Mouse (Mus musculus) liver, embryonic 11.5 days (tissue): ENCODE measurements around the gene Arhgap6. TPM values are rescaled to one million over a fixed set of nuclear protein-coding genes. Genes with fewer than 3 reads are reported as not detected.

ENCODE experiments used
- ATAC-seq: fragments of 200-750 bp; cut with Nextera tagmentation; replicated peaks from 2 replicates; pipeline ENCODE4 v1.8.0; 2017; ENCODE audit warnings: moderate number of reproducible peaks, mild to moderate bottlenecking, moderate TSS enrichment, moderate library complexity; ENCODE audit not compliant: low FRiP score
- DNase-seq: peaks from one replicate; pipeline ENCODE4 v3.0.0-alpha.2; 2017; ENCODE audit warnings: low spot score
- H3K27ac ChIP-seq: fragments of 300-500 bp; sonication (generic); 2 replicates; pipeline ENCODE4 v1.5.1; 2014; ENCODE audit warnings: mild to moderate bottlenecking, low read depth, low read length, control low read depth
- H3K27me3 ChIP-seq: fragments of 300-500 bp; sonication (generic); replicated peaks from 2 replicates; pipeline ENCODE4 v1.6.1; 2014; ENCODE audit warnings: low read length, mixed read lengths; ENCODE audit not compliant: control insufficient read depth, insufficient read depth
- H3K36me3 ChIP-seq: fragments of 300-500 bp; sonication (generic); 2 replicates; pipeline ENCODE4 v1.6.1; 2014; ENCODE audit warnings: mild to moderate bottlenecking, low read length, moderate library complexity, mixed read lengths; ENCODE audit not compliant: control insufficient read depth, insufficient read depth
- H3K4me1 ChIP-seq: fragments of 300-500 bp; sonication (generic); replicated peaks from 2 replicates; pipeline ENCODE4 v1.6.1; 2014; ENCODE audit warnings: low read length, mixed read lengths; ENCODE audit not compliant: control insufficient read depth, insufficient read depth
- H3K4me2 ChIP-seq: fragments of 300-500 bp; sonication (generic); 2 replicates; pipeline ENCODE4 v1.6.1; 2014; ENCODE audit warnings: mild to moderate bottlenecking, control low read depth, moderate library complexity
- H3K4me3 ChIP-seq: fragments of 300-500 bp; sonication (generic); 2 replicates; pipeline ENCODE4 v1.5.1; 2014; ENCODE audit warnings: low read depth, low read length, control low read depth
- H3K9ac ChIP-seq: fragments of 300-500 bp; sonication (generic); 2 replicates; pipeline ENCODE4 v1.6.1; 2014; ENCODE audit warnings: low read depth, low read length, control low read depth
- H3K9me3 ChIP-seq: fragments of 300-500 bp; sonication (generic); 2 replicates; pipeline ENCODE4 v1.6.1; 2016; ENCODE audit warnings: low read length, inconsistent platforms, mixed read lengths; ENCODE audit not compliant: control insufficient read depth
- whole genome bisulfite sequencing: fragments of 180-500 bp; shearing (Covaris S2); extraction: QIAGEN DNeasy Blood & Tissue Kit; methylation state at CpG from one replicate; pipeline ENCODE4 v1.1.7; 2014; 5-methylcytosine and 5-hydroxymethylcytosine counted together
- polyA plus RNA-seq: library from polyadenylated mRNA; unstranded; fragments of >200 nt; fragmentation: Nextera tagmentation; extraction: Ambion mirVana; gene quantifications from 2 replicates; pipeline ENCODE4 v1.2.1, GENCODE M21; 2014

Gene Arhgap6
- polyA plus RNA-seq, 1 experiment from 2014 or later: 9.7 TPM

GRCm38 (mm10) chrX:168937941-168938340 lies 143.0 kb downstream of the Arhgap6 start:
- Histone ChIP-seq H3K36me3 (no peaks in the 10 kb centered on the region), H3K27ac (no peak overlapping the region), H3K27me3 (no peaks in the 10 kb centered on the region), H3K4me3 (no peak overlapping the region), H3K9ac (no peak overlapping the region), H3K4me1 (no peaks in the 10 kb centered on the region), H3K4me2 (no peak overlapping the region), H3K9me3 (no peaks in the 10 kb centered on the region)
- WGBS: 31% methylated on average over 4 of the region's 4 CpGs
- ATAC-seq: no peak
- no peak for DNase-seq

DNA sequence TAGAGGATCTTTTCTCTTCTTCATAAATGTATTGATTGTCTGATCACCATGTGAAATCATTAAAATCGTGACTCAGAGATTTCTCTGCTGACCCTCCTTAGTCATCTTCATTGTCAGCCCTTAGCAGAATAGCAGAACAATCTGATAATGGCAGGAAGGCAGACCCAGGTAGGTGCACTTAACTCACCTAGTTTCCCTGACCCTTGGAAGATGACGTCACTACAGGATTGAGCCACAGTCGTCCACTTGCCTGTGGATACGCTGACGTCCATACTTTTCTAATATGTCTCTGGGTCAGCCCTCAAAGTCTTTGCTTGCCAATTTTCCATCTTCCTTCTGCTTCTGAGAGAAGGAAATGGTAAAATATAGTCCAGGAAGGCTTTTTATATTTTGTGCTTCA lies 146.8 kb downstream of the Arhgap6 start:
- no peak overlapping the region for H3K9ac ChIP-seq
- no peak overlapping the region for H3K4me3 ChIP-seq
- ATAC-seq (no peak), DNase-seq (no peak)
- 70% methylated on average over 5 of the region's 5 CpGs for WGBS
- no peaks in the 10 kb centered on the region for H3K36me3 ChIP-seq
- no peaks in the 10 kb centered on the region for H3K9me3 ChIP-seq
- H3K27me3 ChIP-seq: no peaks in the 10 kb centered on the region; the same call in 1 of the 2 replicates
- no peaks in the 10 kb centered on the region for H3K4me1 ChIP-seq
- no peak overlapping the region for H3K4me2 ChIP-seq
- H3K27ac ChIP-seq: no peak overlapping the region

DNA sequence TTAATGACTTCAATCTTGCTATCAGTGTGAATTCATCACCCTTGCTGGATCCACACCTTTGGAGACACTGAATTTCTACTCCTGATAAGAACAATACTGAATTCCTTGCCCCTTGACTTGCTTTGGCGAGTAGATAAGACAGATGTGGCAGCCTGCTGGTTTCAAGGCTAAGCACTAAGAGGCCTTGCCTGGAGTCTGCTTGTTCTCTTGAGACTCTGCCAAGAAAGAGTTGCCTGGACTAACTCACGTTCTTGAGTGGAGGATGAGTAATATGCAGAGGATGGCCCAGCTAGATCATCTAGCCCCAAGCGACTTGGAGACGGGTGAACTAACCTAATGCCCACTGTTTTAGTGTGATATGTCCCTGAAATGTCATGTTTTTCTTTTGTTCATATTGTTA lies 148.3 kb downstream of the Arhgap6 start:
- H3K27me3 ChIP-seq: no peaks in the 10 kb centered on the region; the same call in 1 of the 2 replicates
- no peak overlapping the region for H3K4me3 ChIP-seq
- 74% methylated on average over 4 of the region's 4 CpGs for WGBS
- H3K4me2 ChIP-seq: no peak overlapping the region
- H3K9ac ChIP-seq: no peak overlapping the region
- no peaks in the 10 kb centered on the region for H3K9me3 ChIP-seq
- DNase-seq: no peak
- H3K36me3 ChIP-seq: no peaks in the 10 kb centered on the region
- ATAC-seq: no peak
- H3K4me1 ChIP-seq: no peaks in the 10 kb centered on the region
- H3K27ac ChIP-seq: no peak overlapping the region

DNA sequence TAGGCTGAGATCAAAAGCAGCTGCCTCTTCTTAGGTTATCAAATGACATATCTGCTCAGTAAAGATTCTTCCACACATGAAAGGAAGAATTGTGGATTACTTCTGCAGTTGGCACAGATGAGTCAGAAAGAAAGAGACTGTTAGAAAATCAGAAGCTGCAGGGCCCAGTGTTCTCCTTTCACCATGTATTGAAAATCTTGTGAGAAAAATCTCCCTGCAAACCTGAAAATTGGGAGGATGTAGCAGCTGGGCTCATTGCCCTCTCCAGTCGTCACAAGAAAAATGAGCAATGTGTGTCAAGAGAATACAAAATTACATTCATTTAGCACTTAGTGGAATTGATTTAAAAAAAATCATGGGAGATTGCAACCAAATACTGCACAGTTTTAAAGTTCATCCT lies 180.5 kb downstream of the Arhgap6 start:
- Histone ChIP-seq H3K4me1 (no peaks in the 10 kb centered on the region), H3K36me3 (no peaks in the 10 kb centered on the region), H3K9me3 (no peaks in the 10 kb centered on the region), H3K27me3 (no peaks in the 10 kb centered on the region), H3K9ac (no peak overlapping the region), H3K4me3 (no peak overlapping the region), H3K4me2 (no peak overlapping the region), H3K27ac (no peak overlapping the region)
- WGBS: 71% methylated on average over 1 of the region's 1 CpGs
- ATAC-seq (no peak), DNase-seq (no peak)

DNA sequence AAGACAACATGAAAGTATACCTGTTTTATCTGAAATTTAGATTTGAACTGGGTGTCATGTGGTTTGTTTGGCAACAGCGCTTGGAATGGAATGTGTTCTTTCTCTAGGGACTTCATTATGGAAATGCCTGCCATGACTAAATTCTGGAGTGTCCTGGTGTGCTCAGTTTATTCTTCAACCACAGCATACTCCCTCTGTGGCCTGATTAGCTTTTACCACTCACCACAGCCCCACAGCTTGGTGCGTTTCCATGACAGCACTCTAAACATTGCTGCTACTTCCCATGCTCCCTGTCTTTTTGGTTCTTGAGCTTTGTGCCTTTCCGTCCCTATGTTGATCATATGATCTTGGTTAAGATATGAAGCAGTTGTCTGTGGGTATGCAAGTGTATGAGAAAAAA lies 182.9 kb downstream of the Arhgap6 start:
- 61% methylated on average over 3 of the region's 3 CpGs for WGBS
- no peak for ATAC-seq
- Histone ChIP-seq H3K4me1 (no peaks in the 10 kb centered on the region), H3K9ac (no peak overlapping the region), H3K36me3 (no peaks in the 10 kb centered on the region), H3K27me3 (no peaks in the 10 kb centered on the region; the same call in 1 of the 2 replicates), H3K4me3 (no peak overlapping the region), H3K4me2 (no peak overlapping the region), H3K27ac (no peak overlapping the region), H3K9me3 (no peaks in the 10 kb centered on the region)
- no peak for DNase-seq

GRCm38 (mm10) chrX:168980370-168980769 lies 185.5 kb downstream of the Arhgap6 start:
- ATAC-seq: no peak
- no peak overlapping the region for H3K4me2 ChIP-seq
- no peak overlapping the region for H3K4me3 ChIP-seq
- no peaks in the 10 kb centered on the region for H3K9me3 ChIP-seq
- H3K4me1 ChIP-seq: no peaks in the 10 kb centered on the region
- 75% methylated on average over 2 of the region's 2 CpGs for WGBS
- H3K27me3 ChIP-seq: no peaks in the 10 kb centered on the region; the same call in 1 of the 2 replicates
- no peak for DNase-seq
- H3K36me3 ChIP-seq: no peaks in the 10 kb centered on the region
- H3K27ac ChIP-seq: no peak overlapping the region
- H3K9ac ChIP-seq: no peak overlapping the region

DNA sequence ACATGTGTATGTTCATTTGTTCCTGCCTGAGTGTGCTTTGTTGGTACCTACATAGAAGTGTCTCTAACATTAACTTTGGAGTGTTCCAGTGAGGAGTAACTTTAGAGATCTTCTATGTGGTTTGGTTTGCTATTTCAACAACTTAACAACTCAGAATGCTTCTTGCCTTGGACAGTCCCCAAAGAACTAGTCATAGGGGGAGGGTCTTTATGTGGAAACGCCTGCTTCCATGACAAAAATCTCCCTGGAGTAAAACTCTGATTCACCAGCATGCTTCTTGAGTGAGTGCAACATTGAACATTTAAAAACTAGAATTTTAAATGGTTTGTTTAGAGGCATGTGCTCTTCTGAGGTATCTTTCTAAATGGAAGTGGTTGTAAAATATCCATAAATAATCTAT lies 212.2 kb downstream of the Arhgap6 start:
- no peak overlapping the region for H3K9ac ChIP-seq
- H3K4me1 ChIP-seq: no peaks in the 10 kb centered on the region
- H3K36me3 ChIP-seq: no peaks in the 10 kb centered on the region
- no peak overlapping the region for H3K4me2 ChIP-seq
- DNase-seq (no peak), ATAC-seq (no peak)
- H3K27ac ChIP-seq: no peak overlapping the region
- 80% methylated on average over 1 of the region's 1 CpGs for WGBS
- no peaks in the 10 kb centered on the region; the same call in 1 of the 2 replicates for H3K27me3 ChIP-seq
- H3K4me3 ChIP-seq: no peak overlapping the region
- no peaks in the 10 kb centered on the region for H3K9me3 ChIP-seq

DNA sequence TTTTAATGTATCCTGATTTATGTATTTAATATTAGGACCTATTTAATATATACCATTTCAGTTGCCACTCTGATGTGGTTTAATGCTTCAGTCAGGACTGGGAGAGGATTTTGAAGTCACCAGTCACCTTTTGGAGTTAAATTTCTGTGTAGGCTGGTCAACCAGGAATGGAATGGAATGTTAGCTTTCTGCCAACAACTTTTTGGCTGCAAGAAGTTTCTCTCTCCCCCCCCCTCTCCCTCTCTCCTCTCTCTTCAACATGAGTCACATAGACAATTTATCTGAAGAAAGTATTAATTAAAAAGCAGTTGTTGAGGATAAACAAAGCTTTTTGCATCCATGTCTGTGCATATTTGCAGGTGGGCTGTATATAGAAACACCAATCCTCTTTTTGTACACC lies 217.8 kb downstream of the Arhgap6 start:
- Histone ChIP-seq H3K4me2 (no peak overlapping the region), H3K4me3 (no peak overlapping the region), H3K9me3 (no peaks in the 10 kb centered on the region), H3K36me3 (no peaks in the 10 kb centered on the region), H3K9ac (no peak overlapping the region), H3K4me1 (no peaks in the 10 kb centered on the region), H3K27ac (no peak overlapping the region), H3K27me3 (peaks cover 7% of the 10 kb centered on the region; the same call in 1 of the 2 replicates)
- ATAC-seq: no peak
- no peak for DNase-seq

GRCm38 (mm10) chrX:169034390-169034789 lies 239.5 kb downstream of the Arhgap6 start:
- Histone ChIP-seq H3K27ac (no peak overlapping the region), H3K4me1 (no peaks in the 10 kb centered on the region), H3K27me3 (peaks cover 10% of the 10 kb centered on the region), H3K9ac (no peak overlapping the region), H3K9me3 (no peaks in the 10 kb centered on the region), H3K4me3 (no peak overlapping the region), H3K36me3 (no peaks in the 10 kb centered on the region), H3K4me2 (no peak overlapping the region)
- DNase-seq: no peak
- 79% methylated on average over 1 of the region's 1 CpGs for whole genome bisulfite sequencing
- no peak for ATAC-seq
